Mouse (Mus musculus) gastrocnemius, adult 2 months (tissue): ENCODE results near the gene Nemf. TPM values are rescaled to one million over a fixed set of nuclear protein-coding genes. Genes with fewer than 3 reads are reported as not detected.
"Not testable (repeated sequence)": the region's sequence is repeated elsewhere in the genome, so short reads cannot be mapped to it uniquely, and the experiment has no call there.

Source experiments
- DNase-seq: peaks from one replicate; pipeline ENCODE4 v3.0.0; 2022
- H3K27ac ChIP-seq: fragments of 200-600 bp; 2 replicates; pipeline ENCODE4 v1.8.1; 2022; ENCODE audit warnings: mild to moderate bottlenecking
- H3K4me3 ChIP-seq: fragments of 200-600 bp; 2 replicates; pipeline ENCODE4 v1.8.1; 2022; ENCODE audit warnings: mild to moderate bottlenecking, moderate library complexity
- CTCF ChIP-seq: fragments of 200-600 bp; IDR thresholded peaks from 2 replicates; pipeline ENCODE4 v1.8.1; 2022; ENCODE audit warnings: antibody characterized with exemption, mild to moderate bottlenecking, moderate library complexity
- intact Hi-C: fragments of 180-260 bp; cut with DNase I; formaldehyde crosslinking; loops from one replicate; pipeline ENCODE4 v1.15.1; 2025
- long read RNA-seq, 2 experiments: library from polyadenylated mRNA; stranded (forward); transcript quantifications; one replicate each; pipeline ENCODE4 v2.0.0; 2021
- total RNA-seq, 2 experiments: library from RNA; stranded (reverse); gene quantifications; 2 replicates each; pipeline ENCODE4 v1.2.3; 2021

The Nemf gene
- 10 to 100 TPM; 23.1 to 23.6 TPM for total RNA-seq
- long read RNA-seq, experiment 1, full-length matches to known transcripts = 35 of 61 reads
- long read RNA-seq, experiment 1, partial matches to known transcripts = 14 of 61 reads
- long read RNA-seq, experiment 1, other reads (novel, unspliced or antisense) = 12 of 61 reads
- long read RNA-seq, experiment 2, full-length matches to known transcripts = 23 of 52 reads
- long read RNA-seq, experiment 2, partial matches to known transcripts = 19 of 52 reads
- long read RNA-seq, experiment 2, other reads (novel, unspliced or antisense) = 10 of 52 reads

DNA sequence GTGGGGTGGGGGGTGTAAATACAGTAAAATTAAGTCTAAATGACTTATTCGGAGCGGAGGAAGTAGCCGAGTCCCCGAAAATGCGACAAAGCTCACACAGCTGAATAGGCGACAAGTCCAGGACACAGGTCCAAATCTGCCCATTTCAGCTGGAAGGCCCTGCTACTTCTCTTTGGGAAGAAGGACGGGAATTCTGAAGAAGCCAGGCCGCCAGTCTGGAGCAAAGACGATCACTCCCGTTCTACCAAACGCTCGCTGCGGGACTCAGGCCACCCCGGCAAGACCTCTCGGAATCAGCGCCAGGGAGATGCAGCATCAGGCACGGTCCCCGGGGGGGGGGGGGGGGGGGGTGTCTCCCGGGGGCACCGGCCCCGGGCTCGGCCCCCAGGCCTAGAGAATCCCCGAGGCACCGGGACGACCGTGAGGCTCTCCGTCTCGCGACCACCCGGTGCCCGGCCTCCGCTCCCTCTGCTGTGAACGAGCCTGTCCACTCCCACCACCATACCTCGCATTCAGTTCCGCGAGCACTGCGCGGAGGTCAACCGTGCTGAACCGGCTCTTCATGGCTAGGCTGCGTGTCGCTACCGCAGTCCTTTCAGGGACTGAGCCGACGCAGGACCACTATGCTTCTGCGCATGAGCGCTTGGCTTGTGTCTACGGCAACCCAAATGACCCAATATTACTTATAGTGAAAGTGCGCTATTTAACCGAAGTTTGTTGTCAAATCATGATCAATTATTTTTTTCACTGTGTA lies at the start of gene Nemf:
Gene Nemf, minus strand, starts transcription at position 620 of the 754 bp plus-strand sequence.
- no peak for TF ChIP-seq CTCF
- Histone ChIP-seq H3K27ac (peak within 1 kb of the TSS; percentile 95), H3K4me3 (peak within 1 kb of the TSS; percentile 82)
- DNase-seq = peak; percentile 91
- intact Hi-C loops = no loop called here

DNA sequence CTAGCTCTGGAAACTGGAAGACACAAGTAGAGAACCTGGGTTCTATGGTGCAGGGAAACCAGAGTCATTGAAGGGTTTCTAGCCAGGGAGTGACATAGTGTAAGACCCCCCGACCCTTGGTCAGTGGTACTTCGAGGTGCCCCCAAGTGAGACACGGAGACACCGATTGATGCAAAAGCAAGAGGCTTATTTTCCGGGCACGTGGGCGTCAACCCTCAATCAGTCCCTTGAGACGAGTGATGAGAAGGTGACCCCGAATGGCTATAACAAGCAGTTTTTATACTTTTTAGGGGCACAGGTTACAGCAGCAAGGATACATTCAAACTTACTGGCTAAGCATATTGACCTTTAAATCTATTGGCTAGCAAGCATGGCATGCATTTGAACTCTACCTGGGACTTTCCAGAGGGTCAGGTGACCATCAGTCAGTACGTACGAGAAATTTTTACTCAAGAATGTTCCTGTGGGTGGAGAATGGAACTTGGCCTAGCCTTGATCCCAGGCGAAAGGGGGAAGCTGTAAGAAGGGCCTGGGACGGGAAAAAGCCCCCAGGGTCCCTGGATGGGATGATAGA lies 45.7 kb upstream of the Nemf start:
- Histone ChIP-seq H3K4me3 (no peak overlapping the region), H3K27ac (no peak overlapping the region)
- intact Hi-C loops = no loop called here
- no peak for TF ChIP-seq CTCF
- no peak for DNase-seq

DNA sequence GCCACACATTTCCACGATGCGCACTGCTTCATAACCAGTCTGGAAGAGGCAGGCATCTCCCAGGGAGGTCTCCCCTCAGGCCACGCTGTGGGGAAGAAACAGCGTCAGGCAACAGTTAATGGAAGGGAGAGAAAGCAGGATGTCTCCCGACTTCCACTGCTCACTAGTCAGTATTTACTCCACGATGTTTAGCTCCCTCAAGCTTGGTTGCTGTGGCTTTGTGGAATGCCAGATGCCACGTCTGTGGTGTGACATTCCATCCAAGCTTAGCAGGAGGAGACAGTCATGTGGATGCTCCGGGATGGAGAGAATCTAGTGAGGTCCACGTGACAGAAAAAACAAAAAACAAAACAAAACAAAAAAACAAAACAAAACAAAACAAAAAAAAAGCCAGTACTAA lies 45.1 kb upstream of the Nemf start:
- intact Hi-C loops = no loop called here
- H3K4me3 ChIP-seq = no peak overlapping the region
- no peak overlapping the region for H3K27ac ChIP-seq
- DNase-seq = no peak
- no peak for TF ChIP-seq CTCF

DNA sequence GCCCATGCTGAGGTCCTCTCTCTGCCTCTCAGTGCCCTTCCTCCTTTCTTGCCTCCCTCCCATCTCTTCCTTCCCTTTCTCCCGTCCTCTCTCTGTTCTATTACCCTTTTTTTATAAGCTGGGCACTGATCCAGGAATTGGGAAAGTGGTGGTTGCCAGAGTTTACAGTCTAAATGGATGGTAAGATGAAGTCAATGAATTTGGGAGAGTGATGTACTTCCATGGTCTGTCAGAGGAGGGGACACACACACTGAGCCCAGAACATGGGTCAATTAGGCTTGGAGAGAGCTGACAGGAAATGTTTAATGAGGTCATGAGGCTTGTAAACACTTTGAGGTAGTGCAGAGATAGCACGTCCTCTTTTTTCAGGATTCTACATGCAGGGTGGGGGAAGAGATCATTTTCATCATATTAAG lies 43.9 kb upstream of the Nemf start:
- no peak for DNase-seq
- intact Hi-C loops = no loop called here
- TF ChIP-seq CTCF = no peak
- Histone ChIP-seq H3K4me3 (no peak overlapping the region), H3K27ac (no peak overlapping the region)

DNA sequence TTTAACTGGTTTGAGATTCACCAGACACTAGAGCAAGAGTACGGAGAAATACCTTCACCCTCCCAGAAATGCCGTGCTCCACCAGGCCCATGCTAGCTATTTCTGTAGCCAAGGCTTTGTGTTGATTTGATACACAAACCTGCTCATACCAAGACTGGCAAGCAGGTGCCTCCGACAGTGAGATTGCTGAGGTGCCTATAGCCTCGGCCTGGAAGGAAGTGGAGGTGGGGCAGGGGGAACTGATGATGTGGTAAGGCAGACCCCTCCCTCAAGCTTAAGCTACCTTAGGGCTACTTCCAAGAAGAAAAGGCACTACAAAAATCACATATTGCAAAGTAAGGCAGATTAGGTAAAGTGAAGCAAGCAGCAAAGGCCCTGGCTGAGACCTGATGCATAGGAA lies 43.4 kb upstream of the Nemf start:
- no peak for TF ChIP-seq CTCF
- intact Hi-C loops = no loop called here
- no peak for DNase-seq
- no peak overlapping the region for H3K4me3 ChIP-seq
- no peak overlapping the region for H3K27ac ChIP-seq

DNA sequence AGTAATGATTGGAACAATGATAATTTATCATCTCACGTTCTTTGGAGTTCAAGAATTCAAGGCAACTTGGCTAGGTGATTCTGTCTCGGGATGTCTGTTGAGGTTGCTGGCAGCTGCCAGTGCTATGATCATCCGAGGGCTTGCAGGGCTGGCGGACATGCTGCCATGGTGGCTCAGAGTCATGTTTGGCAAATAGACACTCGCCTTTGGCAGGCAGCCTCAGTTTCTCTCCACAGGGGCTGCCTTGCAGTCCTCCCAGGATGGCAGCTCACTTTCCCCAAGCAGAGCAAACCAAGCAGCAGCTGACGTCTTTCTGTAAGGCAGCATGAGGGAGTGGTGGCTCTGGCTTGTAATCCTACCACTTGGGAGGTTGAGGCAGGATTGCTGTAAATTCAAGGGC lies 37.5 kb upstream of the Nemf start:
- TF ChIP-seq CTCF = no peak
- DNase-seq = peak; percentile 55
- H3K27ac ChIP-seq = no peak overlapping the region
- intact Hi-C loops = no loop called here
- no peak overlapping the region for H3K4me3 ChIP-seq

DNA sequence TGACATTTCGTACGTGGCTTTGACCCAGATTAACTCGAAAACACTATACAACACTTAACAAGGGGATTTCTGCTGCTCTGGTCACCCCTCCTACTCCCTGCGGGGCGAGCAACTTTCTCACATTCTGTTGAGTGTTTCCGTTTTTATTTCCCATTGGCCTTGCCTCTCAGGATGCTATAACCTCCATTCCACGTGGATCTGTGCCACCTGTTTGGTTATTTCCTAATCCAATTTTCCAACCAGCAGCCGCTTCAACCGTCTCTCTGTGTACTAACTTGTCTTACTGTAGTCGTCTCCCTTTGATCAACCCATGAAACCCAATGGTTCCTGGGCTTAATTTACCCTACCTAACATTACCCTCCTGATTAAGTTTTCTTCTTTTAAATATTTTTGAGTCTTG lies 36.1 kb upstream of the Nemf start:
- intact Hi-C loops = no loop called here
- DNase-seq = no peak
- no peak for TF ChIP-seq CTCF
- Histone ChIP-seq H3K27ac (no peak overlapping the region), H3K4me3 (no peak overlapping the region)

DNA sequence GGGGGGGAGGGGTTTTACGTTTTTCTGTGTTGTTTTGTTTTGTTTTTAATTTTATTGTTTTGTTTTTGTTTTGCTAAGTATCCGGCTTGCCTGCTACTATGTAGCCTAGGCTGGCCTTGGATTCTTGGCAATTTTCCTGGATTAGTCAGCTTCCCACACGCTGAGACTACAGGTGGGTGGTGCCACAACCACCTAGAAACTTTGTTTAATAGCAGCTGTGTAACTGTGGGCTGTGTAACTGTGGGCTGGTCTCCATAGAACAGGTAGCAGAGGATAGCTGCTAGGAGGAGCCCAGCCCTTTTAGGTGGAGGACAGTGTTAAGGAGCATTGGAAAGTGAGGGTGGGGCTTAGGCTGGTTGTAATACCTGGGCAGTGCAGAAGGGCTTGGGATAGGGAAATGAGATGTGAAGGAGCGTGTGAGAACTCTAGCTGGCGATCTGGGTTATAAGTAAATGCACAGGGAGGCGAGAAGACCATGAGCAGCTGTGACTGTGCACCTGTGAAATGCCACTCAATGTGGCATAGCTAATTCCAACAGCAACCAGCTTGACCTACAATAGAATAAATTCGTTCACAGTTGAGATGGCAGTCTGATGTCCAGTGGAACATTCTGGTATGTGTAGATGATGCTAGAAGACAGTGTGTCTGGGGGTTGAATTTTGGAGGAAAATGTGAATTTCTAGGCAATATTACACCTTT lies 33.2 kb upstream of the Nemf start:
- no peak for TF ChIP-seq CTCF
- Histone ChIP-seq H3K27ac (no peak overlapping the region), H3K4me3 (no peak overlapping the region)
- DNase-seq = no peak
- intact Hi-C loops = no loop called here

DNA sequence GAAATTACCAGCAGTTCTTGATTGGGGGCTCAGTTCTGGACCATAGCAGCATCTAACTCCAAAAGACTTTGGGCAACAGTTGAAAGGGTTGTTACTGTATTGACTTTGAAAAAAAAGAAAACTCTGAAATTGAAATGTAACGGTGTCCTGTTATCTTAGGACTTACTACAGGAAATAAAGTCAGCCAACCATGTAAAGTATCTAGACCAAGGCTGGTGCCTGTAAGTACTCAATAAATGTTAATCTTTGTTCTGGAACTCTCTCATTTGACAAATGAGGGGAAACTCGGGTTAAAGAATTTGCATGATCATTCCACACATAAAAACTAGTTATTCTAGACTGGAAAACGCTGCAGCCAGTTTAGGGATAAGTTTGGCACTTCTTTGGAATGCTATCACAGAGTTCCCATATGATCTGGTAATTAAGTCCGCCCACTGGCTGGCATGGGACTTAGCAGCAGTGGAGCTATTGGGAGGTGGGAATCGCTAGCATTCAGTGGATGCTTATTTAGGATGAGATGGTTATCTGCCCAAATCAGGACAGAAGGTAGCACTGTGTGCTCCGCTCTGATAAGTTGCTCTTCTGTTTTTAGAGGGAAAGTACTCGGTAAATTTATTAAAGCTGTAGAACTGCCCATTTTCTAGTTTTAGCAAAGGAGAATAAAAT lies 32.4 kb upstream of the Nemf start:
- no peak for TF ChIP-seq CTCF
- DNase-seq = no peak
- Histone ChIP-seq H3K4me3 (no peak overlapping the region), H3K27ac (no peak overlapping the region)
- intact Hi-C loops = no loop called here

DNA sequence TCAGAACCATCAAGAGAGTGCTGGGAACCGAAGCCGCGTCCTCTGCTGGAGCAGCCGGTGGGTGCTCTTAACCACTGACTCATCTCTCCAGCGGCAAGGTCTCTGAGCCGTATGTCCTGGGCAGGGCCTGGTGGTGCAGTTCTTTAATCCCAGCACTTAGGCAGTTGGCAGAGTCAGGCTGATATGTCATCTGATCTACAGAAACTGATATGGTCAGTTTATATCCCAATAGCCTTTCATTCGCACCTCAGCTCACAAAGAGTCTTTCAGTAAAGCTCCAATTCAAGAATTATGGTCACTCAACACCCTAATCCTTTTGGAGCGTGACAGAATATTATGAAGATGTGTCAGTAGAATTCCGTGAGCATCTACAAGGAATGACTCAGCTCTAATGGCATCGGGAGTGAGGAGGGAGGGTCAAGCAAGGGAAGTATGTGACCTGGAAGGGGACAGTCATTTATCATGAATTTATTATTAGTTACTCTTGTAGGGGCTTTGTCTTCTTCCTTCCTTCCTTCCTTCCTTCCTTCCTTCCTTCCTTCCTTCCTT lies 31.4 kb upstream of the Nemf start:
- Histone ChIP-seq H3K27ac (no peak overlapping the region), H3K4me3 (no peak overlapping the region)
- no peak for DNase-seq
- intact Hi-C loops = no loop called here
- no peak for TF ChIP-seq CTCF

DNA sequence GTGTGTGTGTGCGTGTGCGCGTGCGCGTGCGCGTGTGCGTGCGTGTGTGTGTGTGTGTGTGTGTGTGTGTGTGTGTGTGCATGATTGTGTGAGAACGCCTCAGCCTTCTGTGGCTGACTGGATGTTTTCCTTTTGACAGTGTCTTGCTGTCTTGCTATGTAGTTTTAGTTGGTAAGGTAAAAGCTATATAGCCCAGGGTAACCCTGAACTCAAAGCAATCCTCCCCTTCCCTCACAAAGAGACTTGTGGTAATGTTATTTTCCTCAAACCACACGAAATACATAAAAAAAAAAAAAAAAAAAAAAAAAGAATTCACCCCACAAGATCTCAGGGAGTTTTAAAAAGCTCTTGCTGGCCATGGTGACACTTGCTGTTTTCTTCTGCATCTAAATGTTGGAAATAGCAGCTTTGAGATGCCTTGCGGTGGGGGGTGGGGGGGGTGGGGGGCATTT lies 29.3 kb upstream of the Nemf start:
- H3K27ac ChIP-seq, H3K4me3 ChIP-seq, intact Hi-C loops, DNase-seq: not testable (repeated sequence)
